Mouse (Mus musculus): ENCODE measurements around the gene Alk.

- TF ChIP-seq CTCF (IDR thresholded peaks at IDR 0.05; ENCODE audit: extremely low read depth, insufficient read depth, low read length) (no peak), POLR2A (IDR thresholded peaks at IDR 0.05; ENCODE audit: extremely low read depth, insufficient read depth, low read length) (no peak)
Measured at GRCm38 (mm10) chr17:72448477-72448876, 155.9 kb downstream of the Alk start.
